Mouse (Mus musculus): ENCODE data around the gene Mfap2. TPM values are rescaled to one million over a fixed set of nuclear protein-coding genes. Genes with fewer than 3 reads are reported as not detected.

Gene Mfap2
- polyA plus RNA-seq, 1 experiment = 2.3 TPM

GRCm38 (mm10) chr4:141024992-141025391, 14.8 kb downstream of the Mfap2 start:
- no peaks in the 10 kb centered on the region for H3K27me3 ChIP-seq (ENCODE audit: control insufficient read depth, insufficient read depth, low read length)
- H3K4me3 ChIP-seq (ENCODE audit: control insufficient read depth, low read depth, low read length) = no peak overlapping the region
- no peaks in the 10 kb centered on the region for H3K36me3 ChIP-seq (ENCODE audit: control insufficient read depth, insufficient read depth, low read length)
- H3K27ac ChIP-seq (ENCODE audit: control insufficient read depth, insufficient read depth, low read depth, low read length) = no peak overlapping the region
- TF ChIP-seq CTCF (IDR thresholded peaks at IDR 0.05; ENCODE audit: control insufficient read depth, insufficient read depth, insufficient replicate concordance, low read depth, low read length) (no peak), POLR2A (IDR thresholded peaks at IDR 0.05; ENCODE audit: control insufficient read depth, low read depth, low read length) (no peak)
- H3K4me1 ChIP-seq (ENCODE audit: control insufficient read depth, insufficient read depth, low read length) = peaks cover 2% of the 10 kb centered on the region; the same call in 1 of the 2 replicates

- H3K36me3 ChIP-seq (ENCODE audit: control insufficient read depth, insufficient read depth, low read length) = no peaks in the 10 kb centered on the region
- TF ChIP-seq POLR2A (IDR thresholded peaks at IDR 0.05; ENCODE audit: control insufficient read depth, low read depth, low read length) (no peak), CTCF (IDR thresholded peaks at IDR 0.05; ENCODE audit: control insufficient read depth, insufficient read depth, insufficient replicate concordance, low read depth, low read length) (no peak)
- H3K27me3 ChIP-seq (ENCODE audit: control insufficient read depth, insufficient read depth, low read length) = no peaks in the 10 kb centered on the region
- H3K27ac ChIP-seq (ENCODE audit: control insufficient read depth, insufficient read depth, low read depth, low read length) = no peak overlapping the region
- H3K4me1 ChIP-seq (ENCODE audit: control insufficient read depth, insufficient read depth, low read length) = no peaks in the 10 kb centered on the region
- no peak overlapping the region for H3K4me3 ChIP-seq (ENCODE audit: control insufficient read depth, low read depth, low read length)
These were observed 20.5 kb downstream of the Mfap2 start for GRCm38 (mm10) chr4:141030541-141031206.

DNA sequence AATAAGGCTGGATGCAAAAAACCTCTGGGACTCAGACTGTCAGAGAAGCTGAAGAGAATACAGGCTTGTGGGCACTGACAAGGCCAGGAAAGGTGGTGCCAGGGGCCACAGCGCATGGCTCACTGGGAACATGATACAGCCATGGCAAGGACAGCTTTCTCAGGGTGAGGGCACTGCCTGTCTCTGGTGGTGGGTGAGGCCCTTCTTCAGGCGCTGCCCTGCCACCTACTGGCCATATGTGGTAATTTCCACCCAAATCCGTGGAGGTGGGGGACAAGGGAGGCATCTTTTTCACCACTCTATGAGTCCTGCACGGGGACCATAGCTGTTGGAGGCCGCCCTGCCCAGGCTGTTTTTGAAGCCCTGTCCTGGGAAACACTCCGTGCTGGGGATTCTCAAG, 21.5 kb downstream of the Mfap2 start:
- Histone ChIP-seq H3K27me3 (ENCODE audit: control insufficient read depth, insufficient read depth, low read length) (no peaks in the 10 kb centered on the region), H3K27ac (ENCODE audit: control insufficient read depth, insufficient read depth, low read depth, low read length) (no peak overlapping the region), H3K4me3 (ENCODE audit: control insufficient read depth, low read depth, low read length) (no peak overlapping the region), H3K36me3 (ENCODE audit: control insufficient read depth, insufficient read depth, low read length) (no peaks in the 10 kb centered on the region), H3K4me1 (ENCODE audit: control insufficient read depth, insufficient read depth, low read length) (no peaks in the 10 kb centered on the region)
- TF ChIP-seq CTCF (IDR thresholded peaks at IDR 0.05; ENCODE audit: control insufficient read depth, insufficient read depth, insufficient replicate concordance, low read depth, low read length) (peak; percentile 94), POLR2A (IDR thresholded peaks at IDR 0.05; ENCODE audit: control insufficient read depth, low read depth, low read length) (no peak)

DNA sequence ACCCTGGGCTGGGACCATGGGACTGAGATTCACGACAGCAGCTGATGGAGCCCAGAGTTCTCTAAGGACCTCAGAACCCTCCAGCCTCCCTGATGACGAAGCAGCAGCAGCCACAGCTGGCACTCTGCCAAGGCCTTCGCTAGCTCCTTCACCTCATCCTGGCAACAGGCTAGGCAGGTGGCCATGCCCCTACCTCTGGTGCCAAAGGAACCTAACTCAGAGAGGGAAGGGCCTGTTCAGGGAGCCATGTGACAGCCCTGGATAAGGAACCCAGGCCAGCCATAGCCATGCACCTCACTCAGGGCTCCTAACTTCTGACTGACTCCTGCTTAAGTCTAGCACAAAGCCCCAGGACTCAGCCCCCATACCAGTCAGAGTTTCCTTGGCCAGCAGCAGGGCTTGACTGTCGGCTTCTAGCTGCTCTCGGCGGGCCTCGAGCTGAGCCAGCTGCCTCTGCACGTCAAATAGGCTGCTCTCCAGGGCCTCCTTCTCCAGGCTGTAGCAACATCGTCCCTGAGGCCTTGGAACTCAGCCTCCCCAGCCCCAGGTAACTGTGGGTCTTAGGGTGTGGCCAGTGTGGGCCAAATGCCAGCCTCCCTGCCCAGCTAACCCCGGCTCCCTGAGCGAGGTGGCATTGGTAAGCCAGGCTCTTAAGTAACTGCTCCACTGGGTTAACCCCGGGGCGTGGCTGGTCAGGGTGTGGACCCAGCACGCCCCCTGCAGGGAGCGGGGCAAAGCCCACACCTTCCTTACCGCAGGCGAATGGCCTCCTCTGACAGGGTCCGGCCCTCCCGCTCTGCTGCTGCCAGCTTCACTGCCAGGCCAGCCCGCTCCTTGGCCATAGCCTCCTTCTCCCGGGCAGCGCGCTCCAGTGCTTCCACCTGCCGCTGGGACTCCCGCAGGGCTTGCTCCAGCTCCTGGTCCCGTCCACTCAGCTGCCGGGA, 23.7 kb downstream of the Mfap2 start:
- TF ChIP-seq POLR2A (IDR thresholded peaks at IDR 0.05; ENCODE audit: control insufficient read depth, low read depth, low read length) (no peak), CTCF (IDR thresholded peaks at IDR 0.05; ENCODE audit: control insufficient read depth, insufficient read depth, insufficient replicate concordance, low read depth, low read length) (no peak)
- Histone ChIP-seq H3K27ac (ENCODE audit: control insufficient read depth, insufficient read depth, low read depth, low read length) (no peak overlapping the region), H3K36me3 (ENCODE audit: control insufficient read depth, insufficient read depth, low read length) (no peaks in the 10 kb centered on the region), H3K4me1 (ENCODE audit: control insufficient read depth, insufficient read depth, low read length) (no peaks in the 10 kb centered on the region), H3K27me3 (ENCODE audit: control insufficient read depth, insufficient read depth, low read length) (no peaks in the 10 kb centered on the region), H3K4me3 (ENCODE audit: control insufficient read depth, low read depth, low read length) (no peak overlapping the region)

- Histone ChIP-seq H3K27ac (ENCODE audit: control insufficient read depth, insufficient read depth, low read depth, low read length) (peak overlapping the region; percentile 63), H3K4me3 (ENCODE audit: control insufficient read depth, low read depth, low read length) (peak overlapping the region; percentile 83), H3K4me1 (ENCODE audit: control insufficient read depth, insufficient read depth, low read length) (peaks cover 10% of the 10 kb centered on the region; the same call in 1 of the 2 replicates), H3K27me3 (ENCODE audit: control insufficient read depth, insufficient read depth, low read length) (no peaks in the 10 kb centered on the region), H3K36me3 (ENCODE audit: control insufficient read depth, insufficient read depth, low read length) (no peaks in the 10 kb centered on the region)
- TF ChIP-seq CTCF (IDR thresholded peaks at IDR 0.05; ENCODE audit: control insufficient read depth, insufficient read depth, insufficient replicate concordance, low read depth, low read length) = no peak
- no peak for TF ChIP-seq POLR2A (IDR thresholded peaks at IDR 0.05; ENCODE audit: control insufficient read depth, low read depth, low read length)
These were observed 30.9 kb downstream of the Mfap2 start for GRCm38 (mm10) chr4:141041117-141041516.

DNA sequence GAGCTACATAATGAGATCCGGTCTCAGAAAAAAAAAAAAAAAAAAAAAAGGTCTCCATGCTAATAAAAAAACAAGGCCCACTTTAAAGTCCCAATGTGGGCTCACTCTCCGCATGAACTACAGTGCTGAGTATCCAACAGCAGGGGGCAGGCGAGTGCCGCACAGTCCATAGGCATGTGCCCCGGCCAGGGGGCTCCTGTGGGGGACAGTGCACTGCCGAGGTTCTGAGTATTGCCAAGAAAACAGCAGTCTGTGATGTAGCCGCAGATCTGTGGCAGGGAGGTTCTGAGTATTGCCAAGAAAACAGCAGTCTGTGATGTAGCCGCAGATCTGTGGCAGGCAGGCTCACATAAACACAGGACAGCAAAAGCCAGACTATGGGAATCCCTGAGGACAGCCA, 34.6 kb downstream of the Mfap2 start:
- Histone ChIP-seq H3K27ac (ENCODE audit: control insufficient read depth, insufficient read depth, low read depth, low read length) (no peak overlapping the region), H3K4me3 (ENCODE audit: control insufficient read depth, low read depth, low read length) (no peak overlapping the region), H3K27me3 (ENCODE audit: control insufficient read depth, insufficient read depth, low read length) (no peaks in the 10 kb centered on the region), H3K4me1 (ENCODE audit: control insufficient read depth, insufficient read depth, low read length) (peaks cover 13% of the 10 kb centered on the region), H3K36me3 (ENCODE audit: control insufficient read depth, insufficient read depth, low read length) (no peaks in the 10 kb centered on the region)
- TF ChIP-seq POLR2A (IDR thresholded peaks at IDR 0.05; ENCODE audit: control insufficient read depth, low read depth, low read length) (no peak), CTCF (IDR thresholded peaks at IDR 0.05; ENCODE audit: control insufficient read depth, insufficient read depth, insufficient replicate concordance, low read depth, low read length) (peak; percentile 57; the same call in 1 of the 2 replicates)

- no peaks in the 10 kb centered on the region for H3K27me3 ChIP-seq (ENCODE audit: control insufficient read depth, insufficient read depth, low read length)
- H3K4me1 ChIP-seq (ENCODE audit: control insufficient read depth, insufficient read depth, low read length) = peaks cover 3% of the 10 kb centered on the region
- no peak overlapping the region for H3K27ac ChIP-seq (ENCODE audit: control insufficient read depth, insufficient read depth, low read depth, low read length)
- peak overlapping the region; percentile 64 for H3K4me3 ChIP-seq (ENCODE audit: control insufficient read depth, low read depth, low read length)
- TF ChIP-seq POLR2A (IDR thresholded peaks at IDR 0.05; ENCODE audit: control insufficient read depth, low read depth, low read length) (no peak), CTCF (IDR thresholded peaks at IDR 0.05; ENCODE audit: control insufficient read depth, insufficient read depth, insufficient replicate concordance, low read depth, low read length) (no peak)
- H3K36me3 ChIP-seq (ENCODE audit: control insufficient read depth, insufficient read depth, low read length) = no peaks in the 10 kb centered on the region
These were observed 38.7 kb downstream of the Mfap2 start for GRCm38 (mm10) chr4:141048810-141049475.
